Comparison of ENCODE assay signal across 8 mouse cellular contexts in the genomic region with DNA sequence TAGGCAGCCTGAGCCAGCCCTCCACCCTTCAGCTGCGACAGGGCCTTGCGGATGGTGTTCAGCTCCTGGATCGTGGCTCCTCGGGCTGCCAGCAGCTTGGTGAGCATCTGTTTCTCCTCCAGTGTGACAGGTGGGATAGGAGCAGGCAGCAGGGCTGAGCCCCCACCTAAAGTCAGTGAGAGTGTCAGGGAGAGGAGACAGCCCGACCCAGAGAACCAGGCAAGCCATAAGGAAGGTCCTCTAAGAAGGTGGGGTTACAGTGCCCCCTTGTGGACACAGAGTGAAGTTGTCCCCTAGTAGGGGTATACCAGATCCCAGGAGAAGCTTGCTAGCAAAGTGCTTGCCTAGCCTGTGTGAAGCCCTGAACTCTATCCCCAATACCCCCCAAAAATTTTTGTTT. TPM values are rescaled to one million over a fixed set of nuclear protein-coding genes. Genes with fewer than 3 reads are reported as not detected.
A peak's percentile ranks its signal among the peaks of the same experiment; 100 is the strongest.
DNase-seq lines count a peak whose midpoint lies in the region; ATAC-seq and TF ChIP-seq lines count a peak whose summit lies in the region.

No protein-coding gene starts in this region.

- no peaks in the 10 kb centered on the region for H3K9me3 ChIP-seq in midbrain, embryonic 13.5 days
- H3K9me3 ChIP-seq in stomach, postnatal 0 days (ENCODE audit: control insufficient read depth, low read length) = no peaks in the 10 kb centered on the region

- H3K4me1 ChIP-seq in midbrain, embryonic 13.5 days (replicated peaks) = peaks cover 63% of the 10 kb centered on the region
- no peaks in the 10 kb centered on the region for H3K4me1 ChIP-seq in stomach, postnatal 0 days (replicated peaks; ENCODE audit: control insufficient read depth, insufficient read depth)

- H3K9ac ChIP-seq in midbrain, embryonic 13.5 days (replicated peaks) = 0 out of 2 replicates have a peak overlapping the region, but pooled peaks have one; percentile 26
- H3K9ac ChIP-seq in stomach, postnatal 0 days (ENCODE audit: low read length) = no peak overlapping the region

- intact Hi-C loops in heart, postnatal 14 days (cut with DNase I) = loop anchor here (5.0 kb wide), 2 partner anchors 56 to 121 kb away; no protein-coding TSS in a partner anchor
- intact Hi-C loops in left cerebral cortex, postnatal 4 days (cut with DNase I) = no loop called here

- peak; percentile 58 to 83 for DNase-seq in adrenal gland, adult (ENCODE audit: inconsistent age in 2 of 2, low spot score in 1 of 2)
- DNase-seq in adrenal gland, adult 8-10 months = no peak
- peak; percentile 73 for DNase-seq in ES-CJ7 (ENCODE audit: low read depth, low spot score)
- DNase-seq in cerebellum, adult 9-11 months = peak; percentile 73
- DNase-seq in heart, postnatal 14 days = peak; percentile 30 to 61
- peak; percentile 83 for DNase-seq in left cerebral cortex, postnatal 4 days
- DNase-seq in stomach, postnatal 0 days (ENCODE audit: low spot score) = peak; percentile 39

- no peaks in the 10 kb centered on the region for H3K27me3 ChIP-seq in midbrain, embryonic 13.5 days
- H3K27me3 ChIP-seq in stomach, postnatal 0 days (ENCODE audit: control insufficient read depth, insufficient read depth, low read length) = no peaks in the 10 kb centered on the region

- H3K4me3 ChIP-seq in midbrain, embryonic 13.5 days (replicated peaks) = no peak overlapping the region
- no peak overlapping the region for H3K4me3 ChIP-seq in stomach, postnatal 0 days (ENCODE audit: low read depth, low read length)

- ATAC-seq in midbrain, embryonic 13.5 days = peak; percentile 57
- ATAC-seq in stomach, postnatal 0 days (ENCODE audit: low FRiP score, low TSS enrichment) = peak; percentile 24; the same call in 1 of the 2 replicates

- H3K27ac ChIP-seq in midbrain, embryonic 13.5 days = peak overlapping the region; percentile 65
- H3K27ac ChIP-seq in stomach, postnatal 0 days (replicated peaks) = no peak overlapping the region

- no peak for TF ChIP-seq EP300 in stomach, postnatal 0 days (optimal IDR thresholded peaks at IDR 0.05)

- 42% methylated on average over 5 of the region's 5 CpGs for WGBS in midbrain, embryonic 13.5 days
- WGBS in stomach, postnatal 0 days = 41% methylated on average over 5 of the region's 5 CpGs

- peak; percentile 74 for TF ChIP-seq CTCF in stomach, postnatal 0 days (IDR thresholded peaks at IDR 0.05; ENCODE audit: low read depth)

- H3K36me3 ChIP-seq in midbrain, embryonic 13.5 days = peaks cover 35% of the 10 kb centered on the region
- H3K36me3 ChIP-seq in stomach, postnatal 0 days (ENCODE audit: control insufficient read depth, insufficient read depth, low read length) = no peaks in the 10 kb centered on the region

- no peak overlapping the region for H3K4me2 ChIP-seq in midbrain, embryonic 13.5 days (replicated peaks)
- H3K4me2 ChIP-seq in stomach, postnatal 0 days (replicated peaks; ENCODE audit: low read depth) = no peak overlapping the region

RNA-seq across cellular contexts. Expression of a gene that starts 1.5 kb away (rescaled TPM):
- 1 to 10 TPM; 1.9 to 5.4 (median 3.0) TPM for total RNA-seq in adrenal gland, adult 8-10 months (2022)
- 1 to 10 TPM; 1.3 to 1.7 TPM for total RNA-seq in heart, postnatal 14 days (2021)
- total RNA-seq in left cerebral cortex, postnatal 4 days (2021) = 1 to 10 TPM; 2.7 to 3.5 TPM
- polyA plus RNA-seq in midbrain, embryonic 13.5 days (2015; fragmentation: Nextera tagmentation; extraction: Ambion mirVana) = 10.1 TPM in 2 replicates
- 0.70 and 0.75 TPM in 2 replicates for polyA plus RNA-seq in stomach, postnatal 0 days (2015; fragmentation: Nextera tagmentation; extraction: Ambion mirVana)

RNA-seq across cellular contexts. Expression of a gene that starts 14.3 kb away (rescaled TPM):
- total RNA-seq in adrenal gland, adult 8-10 months (2022) = 100 to 1,000 TPM in 2 of 4 experiments, 10 to 100 TPM in 2; 64.6 to 102 (median 99.7) TPM
- total RNA-seq in heart, postnatal 14 days (2021) = 10 to 100 TPM; 54.4 to 63.1 TPM
- 100 to 1,000 TPM; 168 to 170 TPM for total RNA-seq in left cerebral cortex, postnatal 4 days (2021)
- 36.0 and 42.5 TPM in 2 replicates for polyA plus RNA-seq in midbrain, embryonic 13.5 days (2015; fragmentation: Nextera tagmentation; extraction: Ambion mirVana)
- 9.1 and 10.3 TPM in 2 replicates for polyA plus RNA-seq in stomach, postnatal 0 days (2015; fragmentation: Nextera tagmentation; extraction: Ambion mirVana)

RNA-seq across cellular contexts. Expression of a gene that starts 43.1 kb away (rescaled TPM):
- 100 to 1,000 TPM in 3 of 4 experiments, 10 to 100 TPM in 1; 95.9 to 143 (median 121) TPM for total RNA-seq in adrenal gland, adult 8-10 months (2022)
- 10 to 100 TPM; 11.8 to 15.2 TPM for total RNA-seq in heart, postnatal 14 days (2021)
- total RNA-seq in left cerebral cortex, postnatal 4 days (2021) = 10 to 100 TPM; 16.1 to 18.7 TPM
- polyA plus RNA-seq in midbrain, embryonic 13.5 days (2015; fragmentation: Nextera tagmentation; extraction: Ambion mirVana) = 16.7 and 16.9 TPM in 2 replicates
- polyA plus RNA-seq in stomach, postnatal 0 days (2015; fragmentation: Nextera tagmentation; extraction: Ambion mirVana) = 15.2 and 16.5 TPM in 2 replicates

RNA-seq across cellular contexts. Expression of a gene that starts 46.5 kb away (rescaled TPM):
- 100 to 1,000 TPM in 3 of 4 experiments, 10 to 100 TPM in 1; 92.9 to 136 (median 118) TPM for total RNA-seq in adrenal gland, adult 8-10 months (2022)
- 100 to 1,000 TPM; 122 to 142 TPM for total RNA-seq in heart, postnatal 14 days (2021)
- total RNA-seq in left cerebral cortex, postnatal 4 days (2021) = 10 to 100 TPM; 34.4 to 38.2 TPM
- 52.2 and 53.3 TPM in 2 replicates for polyA plus RNA-seq in midbrain, embryonic 13.5 days (2015; fragmentation: Nextera tagmentation; extraction: Ambion mirVana)
- 27.1 and 27.7 TPM in 2 replicates for polyA plus RNA-seq in stomach, postnatal 0 days (2015; fragmentation: Nextera tagmentation; extraction: Ambion mirVana)

RNA-seq across cellular contexts. Expression of a gene that starts 59.8 kb away (rescaled TPM):
- total RNA-seq in adrenal gland, adult 8-10 months (2022) = 1 to 10 TPM in 1 of 4 experiments, under 1 TPM in 3; 0.11 to 1.2 (median 0.58) TPM
- total RNA-seq in heart, postnatal 14 days (2021) = under 1 TPM in 1 of 2 experiments, not detected in 1; 0.27 TPM
- 1 to 10 TPM; 2.0 to 3.1 TPM for total RNA-seq in left cerebral cortex, postnatal 4 days (2021)
- polyA plus RNA-seq in midbrain, embryonic 13.5 days (2015; fragmentation: Nextera tagmentation; extraction: Ambion mirVana) = 0.28 and 0.36 TPM in 2 replicates
- polyA plus RNA-seq in stomach, postnatal 0 days (2015; fragmentation: Nextera tagmentation; extraction: Ambion mirVana) = 19.3 and 20.2 TPM in 2 replicates

Comparison
In these comparisons a context has a peak if more than half of its experiments do, and no peak if none do; other contexts are left out.
1. RNA of a gene that starts 43.1 kb away (total RNA-seq): 95.9 to 143 TPM in adrenal gland, adult 8-10 months; 16.1 to 18.7 TPM in left cerebral cortex, postnatal 4 days and 11.8 to 15.2 TPM in heart, postnatal 14 days; every median in the first group is over 4 times any median in the second.